Mouse (Mus musculus) embryonic stem cell, embryonic (primary cell): ENCODE measurements around the gene Cox6b2.

ENCODE experiments used
- CTCF ChIA-PET, 4 experiments: fragments of 300-600 bp in 2 of 4; fragments of 350-600 bp in 2 of 4; sonication (Branson Sonifier 250); formaldehyde crosslinking; loops; one replicate each; lab custom pipeline; 2022; ENCODE audit warnings: inconsistent platforms in 2 of 4; lab: Charles Lee
- POLR2A ChIA-PET, 4 experiments: fragments of 300-600 bp in 2 of 4; fragments of 350-600 bp in 2 of 4; sonication (Branson Sonifier 250); formaldehyde crosslinking; loops; one replicate each; lab custom pipeline; 2022; ENCODE audit warnings: antibody characterized with exemption in 4 of 4, inconsistent platforms in 1 of 4; lab: Charles Lee

Gene Cox6b2

DNA sequence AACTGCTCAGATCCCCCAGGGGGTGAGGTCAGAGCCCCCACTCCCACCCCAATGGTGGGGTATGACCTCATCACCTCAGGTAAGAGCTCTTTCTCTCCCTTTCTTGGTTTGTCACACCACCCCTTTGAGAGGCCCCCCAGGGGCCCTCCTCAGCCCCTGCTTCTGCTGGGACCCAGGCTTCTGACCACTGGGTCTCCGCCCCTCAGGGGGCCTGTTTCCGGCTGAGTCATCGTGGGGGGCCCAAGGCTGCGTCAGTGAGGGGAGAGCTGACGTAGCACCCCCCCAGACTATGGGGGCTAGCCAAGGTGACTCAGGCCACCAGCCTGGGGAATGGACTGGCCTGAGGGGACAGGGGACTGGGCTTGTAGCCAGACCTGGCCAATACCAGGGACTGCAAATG lies 27.0 kb upstream of the Cox6b2 start:
- POLR2A ChIA-PET: interaction anchor here in 3 of 4 experiments (0.5 to 10.9 kb wide), 15 partner anchors 9 to 163 kb away, joined by 3 to 152 read pairs (median 9); partner anchors contain the start of genes Rpl28 (in 3 of the 3), Cox6b2 (in 2 of the 3), Tmem238 (in 2 of the 3) and Ube2s (in 1 of the 3)

DNA sequence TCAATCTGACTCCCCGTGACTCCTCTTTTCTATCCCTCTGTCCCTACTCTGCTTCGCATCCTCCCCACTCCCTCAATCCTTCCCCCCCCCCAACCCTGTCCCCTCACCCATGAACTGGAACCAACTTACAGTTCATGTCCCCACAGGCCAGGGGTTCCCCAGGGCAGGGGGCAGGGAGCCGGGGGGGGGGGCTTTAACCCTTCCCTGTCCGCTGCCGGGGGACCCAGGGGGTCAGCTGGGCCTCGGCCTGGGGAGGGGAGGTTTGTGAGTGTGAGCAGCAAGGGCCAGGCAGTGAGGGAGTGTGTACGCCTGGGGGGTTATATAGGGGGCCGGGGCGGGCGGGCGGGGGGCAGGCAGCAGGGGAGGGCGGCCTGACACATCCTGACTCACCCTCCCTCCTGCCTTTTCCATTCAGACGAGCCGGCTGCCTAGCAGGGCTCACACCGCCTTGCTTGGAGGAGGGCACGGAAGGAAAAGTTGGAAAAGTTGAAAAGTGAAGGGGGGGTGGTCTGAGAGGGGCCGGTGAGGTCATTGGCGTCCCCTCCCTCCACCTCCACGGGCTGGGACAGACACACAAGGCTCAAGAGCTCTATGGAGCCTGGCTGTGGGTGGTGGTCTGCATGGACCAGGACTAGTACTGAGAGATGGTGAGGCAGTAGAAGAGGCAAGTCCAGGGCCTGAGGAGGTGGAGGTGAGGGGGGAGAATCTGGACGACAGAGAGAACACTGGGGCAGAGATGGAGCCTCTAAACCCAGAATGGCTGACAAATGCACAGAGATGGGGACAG lies 25.1 kb upstream of the Cox6b2 start:
- ChIA-PET CTCF (interaction anchor here in 3 of 4 experiments (0.5 to 1.3 kb wide), 4 partner anchors 11 to 221 kb away, joined by 3 to 10 read pairs (median 5); partner anchors contain the start of genes Shisa7 (in 1 of the 3) and Tmem238 (in 1 of the 3)), POLR2A (interaction anchor here (0.5 to 10.9 kb wide), 41 partner anchors 8 to 231 kb away, joined by 3 to 152 read pairs (median 7); partner anchors contain the start of genes Rpl28 (in 4 of the 4), Tmem238 (in 4 of the 4), Cox6b2 (in 3 of the 4) and Ube2s (in 3 of the 4))

More for the DNA sequence above, 27.0 kb upstream of the Cox6b2 start:
- CTCF ChIA-PET: interaction anchor here in 1 of 4 experiments (1.1 kb wide), 1 partner anchor 27 kb away, joined by 3 read pairs; the partner anchor contains the start of gene Cox6b2

DNA sequence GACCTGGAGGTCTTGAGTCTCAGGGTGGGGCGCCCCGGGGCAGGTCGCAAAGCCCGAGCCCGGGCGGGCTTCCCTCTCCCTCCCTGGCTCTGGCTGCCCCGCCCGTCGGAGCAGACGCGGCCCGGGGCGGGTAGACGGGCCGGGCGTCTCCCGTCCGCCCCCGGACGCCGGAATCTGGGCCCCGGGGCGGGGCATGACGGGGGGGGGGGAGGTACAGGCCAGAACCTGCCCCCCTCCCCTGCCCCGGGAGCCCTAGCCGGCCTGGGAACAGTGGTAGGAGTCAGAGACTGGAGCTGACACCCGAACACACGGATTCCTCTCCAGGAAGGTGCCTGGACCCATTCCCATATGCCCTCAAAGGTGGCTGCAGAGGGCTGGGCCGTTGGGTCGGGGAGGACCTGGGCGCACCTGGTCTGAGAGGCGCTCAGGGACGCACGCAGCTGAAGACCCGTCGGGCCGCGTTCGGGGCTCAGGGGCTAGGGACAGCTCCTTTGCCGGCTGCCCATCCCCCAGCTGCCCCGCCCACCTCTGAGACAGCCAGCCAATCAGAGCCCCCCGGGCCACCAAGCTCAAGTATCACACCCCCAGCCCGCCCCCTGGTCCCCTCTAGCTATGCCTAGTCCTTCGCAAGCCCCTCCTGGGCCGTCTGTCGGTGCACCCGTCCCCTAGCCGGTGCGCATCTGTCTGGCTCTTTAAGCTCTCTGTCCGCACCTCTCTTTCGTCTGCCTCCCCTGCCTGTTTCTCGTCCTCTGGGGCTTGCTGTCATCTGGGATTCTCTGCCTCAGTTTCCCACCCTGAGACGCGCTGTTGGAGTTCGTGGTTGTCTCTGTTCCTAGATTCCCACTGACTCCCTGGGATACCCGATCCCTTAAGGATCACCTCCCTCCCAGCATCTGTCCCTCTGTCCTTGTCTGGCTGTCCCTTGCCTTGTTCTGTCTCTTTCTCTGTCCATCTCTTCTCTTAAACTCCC lies 24.3 kb upstream of the Cox6b2 start:
- ChIA-PET POLR2A (interaction anchor here (0.5 to 10.9 kb wide), 55 partner anchors 9 to 162 kb away, joined by 3 to 152 read pairs (median 6); partner anchors contain the start of genes Cox6b2 (in 4 of the 4), Rpl28 (in 4 of the 4), Tmem238 (in 4 of the 4) and Ube2s (in 3 of the 4)), CTCF (interaction anchor here (0.5 to 1.6 kb wide), 10 partner anchors 9 to 232 kb away, joined by 3 to 10 read pairs (median 4); partner anchors contain the start of genes Shisa7 (in 1 of the 4) and Tmem238 (in 1 of the 4))

DNA sequence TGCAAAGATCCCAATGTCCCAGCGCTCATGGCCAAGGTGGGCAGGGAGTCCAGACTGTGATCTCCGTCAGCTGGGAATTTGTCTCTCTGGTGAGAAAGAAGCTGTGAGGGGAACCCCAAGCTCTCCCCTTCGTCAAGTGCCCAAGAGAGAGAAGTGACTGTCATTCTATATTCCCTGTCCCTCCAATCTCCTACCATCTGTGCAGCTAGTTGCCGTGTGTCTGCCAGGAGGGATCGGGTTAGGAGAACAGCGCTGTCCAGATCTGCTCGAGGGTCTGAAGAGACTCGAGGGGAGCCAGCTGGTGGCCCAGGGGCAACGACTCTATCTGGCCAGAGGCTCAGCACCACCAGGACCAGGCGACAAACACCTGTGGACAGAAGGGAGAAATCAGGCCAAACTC lies 23.2 kb upstream of the Cox6b2 start:
- ChIA-PET POLR2A (interaction anchor here (0.8 to 10.9 kb wide), 30 partner anchors 10 to 287 kb away, joined by 3 to 152 read pairs (median 10); partner anchors contain the start of genes Rpl28 (in 4 of the 4), Tmem238 (in 4 of the 4), Cox6b2 (in 3 of the 4) and Ube2s (in 2 of the 4)), CTCF (interaction anchor here in 2 of 4 experiments (1.0 to 1.6 kb wide), 3 partner anchors 10 to 71 kb away, joined by 3 to 7 read pairs (median 3); no protein-coding TSS in a partner anchor)

DNA sequence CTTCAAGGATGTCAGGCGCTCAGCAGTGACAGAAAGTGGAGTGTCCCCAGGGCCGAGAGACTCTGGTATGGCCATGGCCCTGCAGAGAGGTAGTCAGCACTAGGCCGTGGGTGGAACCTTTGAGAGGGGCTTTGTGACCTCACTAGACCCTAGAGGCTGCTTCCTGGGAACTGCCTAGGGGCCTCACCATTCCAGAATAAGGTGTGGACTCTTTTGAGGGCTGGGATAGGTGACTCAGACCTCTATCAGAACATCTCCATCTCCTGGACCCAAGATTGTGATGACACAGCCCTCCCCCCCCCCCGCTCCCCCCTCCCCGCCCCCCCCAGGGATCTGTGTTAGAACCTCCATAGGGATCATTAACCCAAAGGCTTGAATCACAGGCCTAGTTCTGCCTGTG lies 18.3 kb upstream of the Cox6b2 start, which contains the start of gene Fam71e2:
TSS of gene Fam71e2 (minus strand) at position 101 of the 400 bp plus-strand sequence.
- ChIA-PET POLR2A (interaction anchor here (0.8 to 10.9 kb wide), 10 partner anchors 17 to 41 kb away, joined by 3 to 152 read pairs (median 5); partner anchors contain the start of genes Rpl28 (in 4 of the 4), Cox6b2 (in 2 of the 4) and Ube2s (in 1 of the 4)), CTCF (no interaction called here)

DNA sequence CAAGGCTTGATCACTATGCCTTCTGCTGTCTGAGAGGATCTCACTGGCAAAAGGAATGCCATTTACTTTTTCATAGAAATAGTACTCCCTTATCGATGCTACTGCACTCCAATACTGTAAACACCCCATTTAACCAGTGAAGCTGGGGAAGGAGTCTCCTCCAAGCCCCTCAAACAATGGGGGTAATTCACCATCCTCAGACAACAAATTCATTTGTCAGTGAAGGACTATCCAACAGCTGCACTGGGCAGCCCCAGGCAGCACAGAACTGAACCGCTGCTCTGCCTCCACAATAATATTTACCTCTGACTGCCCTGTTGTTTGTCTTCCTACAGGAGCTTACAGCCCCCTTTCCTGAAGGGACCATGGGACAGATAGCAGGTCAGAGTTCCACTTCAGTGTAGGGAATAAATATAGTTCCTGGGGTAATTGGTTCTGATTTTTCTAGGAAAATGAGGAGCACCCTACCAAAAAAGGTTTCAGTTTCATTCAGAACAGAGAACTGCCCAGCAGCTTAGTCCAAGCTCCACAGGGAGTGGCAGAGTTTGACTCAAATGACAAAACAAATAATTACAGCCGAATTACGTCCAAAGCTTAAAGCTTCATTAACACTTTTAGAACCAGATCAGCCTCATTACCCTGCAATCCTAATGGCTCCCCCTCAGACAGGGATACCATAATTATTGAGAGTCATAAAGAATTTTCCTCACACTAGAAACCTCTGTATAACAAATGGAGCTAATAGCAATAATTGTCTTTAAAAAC lies 12.2 kb upstream of the Cox6b2 start:
- ChIA-PET POLR2A (interaction anchor here (0.8 to 2.8 kb wide), 18 partner anchors 11 to 60 kb away, joined by 3 to 28 read pairs (median 6); partner anchors contain the start of genes Cox6b2 (in 4 of the 4), Rpl28 (in 3 of the 4), Tmem238 (in 2 of the 4) and Ube2s (in 2 of the 4)), CTCF (interaction anchor here in 1 of 4 experiments (0.9 to 1.1 kb wide), 2 partner anchors 12 to 28 kb away, joined by 3 read pairs; partner anchors contain the start of gene Rpl28)

DNA sequence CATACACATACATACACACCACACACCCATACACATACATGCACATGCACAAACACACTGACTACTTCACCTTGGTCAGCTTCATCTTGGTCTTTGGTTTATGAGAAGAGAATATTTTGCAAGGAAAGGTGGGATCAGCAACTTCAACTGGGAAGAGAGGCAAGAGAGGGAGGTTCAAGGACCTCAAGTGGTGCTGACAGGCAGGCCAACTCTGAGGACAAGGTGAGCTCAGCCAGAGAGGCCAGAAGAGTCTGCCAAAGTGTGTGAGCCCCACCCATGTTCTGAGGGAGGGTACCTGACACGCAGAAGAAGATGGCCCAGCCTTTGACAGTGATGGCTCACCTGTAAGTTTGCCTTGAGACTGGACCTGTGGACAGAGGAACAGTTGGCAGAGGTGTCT lies 6.8 kb upstream of the Cox6b2 start:
- POLR2A ChIA-PET: interaction anchor here in 1 of 4 experiments (0.9 to 1.1 kb wide), 2 partner anchors 17 to 53 kb away, joined by 3 to 4 read pairs; no protein-coding TSS in a partner anchor

DNA sequence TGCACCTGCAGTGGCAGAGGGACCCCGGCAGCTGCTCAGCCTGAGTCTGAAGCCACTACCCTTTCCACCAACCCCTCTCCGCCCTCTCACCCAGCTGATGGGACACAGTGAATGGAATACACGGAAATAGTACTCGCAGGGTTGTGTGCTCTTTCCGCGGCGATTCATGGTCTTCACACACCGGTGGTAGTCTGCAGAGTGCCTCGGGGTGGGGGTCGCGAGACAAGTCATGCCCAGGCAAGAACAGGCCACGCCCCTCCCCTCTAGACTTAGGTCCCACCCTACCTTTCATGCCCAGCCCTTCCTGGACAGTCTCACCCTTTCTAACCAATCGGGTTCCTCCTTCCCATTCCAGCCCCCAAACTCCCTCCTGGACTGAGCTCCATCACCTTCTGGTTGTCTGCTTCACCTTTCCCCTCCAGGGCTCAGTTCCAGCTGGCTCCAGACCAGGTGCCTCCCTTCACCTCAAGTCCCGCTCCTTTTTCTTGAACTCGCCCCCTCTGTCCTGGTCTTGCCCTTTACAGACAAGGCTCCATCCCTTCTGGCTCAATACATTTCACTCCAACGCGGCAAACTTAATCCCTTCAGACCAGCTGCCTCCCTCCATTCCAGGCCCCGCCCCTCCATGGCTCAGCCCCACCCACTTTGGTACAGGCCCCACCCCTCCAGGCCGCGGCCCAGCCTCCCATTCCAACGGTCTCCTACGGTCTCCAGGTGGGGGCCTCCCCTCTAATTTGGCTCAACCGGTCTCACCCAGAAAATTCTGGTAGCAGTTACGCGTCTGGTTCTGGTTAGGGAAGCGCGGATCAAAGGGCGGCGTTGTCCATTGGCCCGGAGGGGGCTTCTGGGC lies 698 bp downstream of the Cox6b2 start:
- ChIA-PET CTCF (interaction anchor here in 3 of 4 experiments (0.5 to 2.4 kb wide), 20 partner anchors 12 to 226 kb away, joined by 3 to 15 read pairs (median 5); partner anchors contain the start of genes Hspbp1 (in 1 of the 3), Kmt5c (in 1 of the 3), Rpl28 (in 1 of the 3) and Sbk2 (in 1 of the 3)), POLR2A (interaction anchor here (0.5 to 10.8 kb wide), 211 partner anchors 9 to 1610 kb away, joined by 3 to 419 read pairs (median 6); partner anchors contain the start of genes Rpl28 (in 4 of the 4), Tmem238 (in 4 of the 4), Hspbp1 (in 3 of the 4) and Isoc2a (in 3 of the 4))

More for the DNA sequence above, 6.8 kb upstream of the Cox6b2 start:
- CTCF ChIA-PET: no interaction called here

DNA sequence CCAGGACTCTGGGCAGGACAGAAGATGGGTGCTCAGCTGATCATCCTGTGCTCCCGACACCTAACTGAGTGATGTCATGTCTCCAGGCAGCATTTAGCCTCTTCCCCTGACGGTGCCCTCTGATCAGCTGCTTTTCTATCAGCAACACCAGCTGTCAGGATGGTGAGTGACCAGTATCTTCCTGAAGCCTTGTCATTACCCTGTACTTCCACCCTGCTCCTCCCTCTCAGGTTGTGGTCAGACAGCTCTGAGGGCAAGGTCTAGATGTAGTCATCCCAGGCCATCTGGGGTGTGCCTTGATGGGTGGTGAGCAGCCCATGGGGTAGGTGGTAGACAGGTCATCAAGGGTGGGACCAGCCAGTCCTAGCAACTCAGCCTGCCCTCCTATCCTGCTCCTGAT lies 3.7 kb downstream of the Cox6b2 start:
- ChIA-PET POLR2A (interaction anchor here (0.6 to 10.8 kb wide), 29 partner anchors 10 to 265 kb away, joined by 3 to 419 read pairs (median 6); partner anchors contain the start of genes Kmt5c (in 4 of the 4), Rpl28 (in 3 of the 4), Ube2s (in 3 of the 4) and Tmem238 (in 2 of the 4)), CTCF (interaction anchor here in 1 of 4 experiments (1.2 kb wide), 1 partner anchor 44 kb away, joined by 4 read pairs; no protein-coding TSS in a partner anchor)

DNA sequence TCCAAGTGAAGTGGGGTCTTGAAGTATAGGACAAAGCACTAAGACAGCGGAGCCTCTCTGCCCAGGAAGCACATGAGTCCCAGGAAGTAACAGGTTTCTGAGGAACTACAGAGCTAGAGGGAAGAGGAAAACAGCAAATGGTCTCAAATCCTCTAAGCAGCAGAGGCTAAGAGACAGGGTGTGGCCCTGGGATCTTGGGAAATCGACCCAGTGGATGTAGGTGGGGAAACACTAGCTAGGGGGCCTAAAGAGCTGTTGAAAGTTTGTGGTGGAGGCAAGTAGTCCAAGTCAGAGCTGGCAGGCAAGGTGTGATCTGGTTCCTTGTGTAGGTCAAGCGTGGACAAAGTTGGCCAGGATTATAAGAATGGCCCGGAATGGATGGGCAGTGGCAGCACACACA lies 4.6 kb downstream of the Cox6b2 start:
- POLR2A ChIA-PET: interaction anchor here in 3 of 4 experiments (0.7 to 10.8 kb wide), 26 partner anchors 9 to 265 kb away, joined by 3 to 419 read pairs (median 6); partner anchors contain the start of genes Kmt5c (in 3 of the 3), Rpl28 (in 3 of the 3), Ube2s (in 3 of the 3) and Tmem238 (in 2 of the 3)
- CTCF ChIA-PET: interaction anchor here in 3 of 4 experiments (0.8 to 1.2 kb wide), 3 partner anchors 8 to 48 kb away, joined by 3 to 4 read pairs (median 3); partner anchors contain the start of gene Kmt5c (in 1 of the 3)

DNA sequence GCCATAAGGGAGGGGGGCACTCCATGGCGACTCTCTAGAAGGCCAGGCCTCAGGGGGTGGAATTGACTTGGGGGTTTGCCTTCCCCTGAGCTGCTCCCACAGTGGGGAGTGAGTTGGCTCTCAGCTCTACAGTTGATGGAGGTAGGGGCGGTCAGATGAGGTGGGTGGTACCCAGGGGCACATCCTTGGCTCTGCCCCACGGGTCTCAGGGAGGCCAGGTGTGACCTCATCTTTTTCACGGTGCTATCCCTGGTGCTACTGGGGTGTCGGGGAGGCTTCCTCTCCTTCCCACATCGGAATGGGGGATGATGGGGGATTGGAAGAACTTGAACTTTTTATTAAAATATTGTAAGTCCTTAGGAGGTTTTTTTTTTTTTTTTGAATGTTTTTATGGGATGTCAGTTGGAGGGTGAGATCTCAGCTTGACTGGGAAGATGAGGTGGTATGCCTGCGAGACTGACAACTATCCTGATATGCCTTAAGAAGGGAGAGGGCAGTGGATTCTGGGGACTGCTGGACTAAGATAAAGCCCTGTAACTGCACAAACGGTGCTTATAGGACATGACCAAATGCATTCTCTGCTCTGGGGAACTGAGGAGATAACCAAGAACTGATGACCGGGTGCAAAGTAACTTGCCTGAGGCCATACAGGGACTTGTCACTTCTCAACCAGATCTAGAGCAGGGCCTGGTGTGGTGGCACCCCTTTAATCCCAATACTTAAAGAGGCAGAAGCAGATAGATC lies 5.6 kb downstream of the Cox6b2 start:
- POLR2A ChIA-PET: interaction anchor here in 2 of 4 experiments (1.0 to 10.8 kb wide), 12 partner anchors 8 to 153 kb away, joined by 3 to 419 read pairs (median 9); partner anchors contain the start of genes Kmt5c (in 2 of the 2), Rpl28 (in 2 of the 2), Tmem238 (in 2 of the 2) and Hspbp1 (in 1 of the 2)
- CTCF ChIA-PET: no interaction called here

DNA sequence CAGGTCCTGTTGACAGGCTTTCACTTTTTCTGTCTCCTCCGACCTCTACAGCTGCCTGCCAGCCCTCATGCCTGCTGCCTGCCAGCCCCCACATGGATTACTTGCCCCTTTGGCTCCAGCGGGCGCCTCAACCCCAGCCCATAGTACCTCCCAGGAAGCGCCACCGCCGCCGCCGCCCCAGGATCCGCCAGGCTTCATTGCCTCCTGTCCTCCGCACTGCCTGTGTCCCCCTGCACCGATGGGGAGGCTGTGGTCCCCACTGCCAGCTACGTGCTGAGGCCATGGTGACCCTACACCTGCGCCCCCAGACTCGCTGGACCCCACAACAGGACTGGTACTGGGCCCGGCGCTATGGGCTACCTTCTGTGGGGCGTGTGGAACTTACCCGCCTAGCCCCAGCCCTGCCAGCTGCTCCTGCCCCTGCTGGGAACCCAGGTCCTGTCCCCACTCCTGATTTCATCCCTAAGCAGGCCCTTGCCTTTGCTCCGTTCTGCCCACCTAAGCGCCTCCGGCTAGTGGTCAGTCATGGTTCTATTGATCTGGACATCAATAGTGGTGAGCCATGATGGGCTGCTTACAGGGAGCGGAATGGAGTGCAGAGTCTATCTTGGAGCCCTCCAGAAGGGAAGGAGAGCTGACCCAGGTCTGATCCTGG lies 6.4 kb downstream of the Cox6b2 start:
- ChIA-PET POLR2A (interaction anchor here in 3 of 4 experiments (1.0 to 10.8 kb wide), 14 partner anchors 9 to 154 kb away, joined by 3 to 251 read pairs (median 5); partner anchors contain the start of genes Rpl28 (in 3 of the 3), Tmem238 (in 2 of the 3), Hspbp1 (in 1 of the 3) and Ube2s (in 1 of the 3)), CTCF (interaction anchor here in 1 of 4 experiments (0.6 kb wide), 1 partner anchor 44 kb away, joined by 3 read pairs; no protein-coding TSS in a partner anchor)

DNA sequence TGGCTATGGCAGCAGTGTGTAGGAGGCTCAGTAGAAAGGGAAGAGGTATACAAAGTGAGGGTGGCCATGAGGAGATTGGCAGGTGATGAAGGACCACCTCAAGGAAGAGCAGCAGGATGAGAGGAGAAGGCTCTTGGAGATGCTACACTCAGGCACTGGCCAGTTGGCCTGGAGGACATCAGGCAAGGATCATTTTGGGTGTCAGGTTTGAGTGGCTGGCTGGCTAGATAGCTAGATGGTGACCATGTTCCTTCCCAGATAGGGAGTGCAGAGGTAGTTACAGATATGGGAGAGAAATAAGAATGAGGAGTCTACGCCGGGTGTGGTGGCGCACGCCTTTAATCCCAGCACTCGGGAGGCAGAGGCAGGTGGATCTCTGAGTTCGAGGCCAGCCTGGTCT lies 8.0 kb downstream of the Cox6b2 start:
- ChIA-PET CTCF (interaction anchor here in 1 of 4 experiments (0.6 kb wide), 1 partner anchor 182 kb away, joined by 3 read pairs; no protein-coding TSS in a partner anchor), POLR2A (interaction anchor here in 3 of 4 experiments (0.5 to 10.8 kb wide), 18 partner anchors 8 to 156 kb away, joined by 3 to 251 read pairs (median 5); partner anchors contain the start of genes Rpl28 (in 3 of the 3), Hspbp1 (in 2 of the 3), Tmem238 (in 2 of the 3) and Cox6b2 (in 1 of the 3))
